Mouse (Mus musculus) midbrain, embryonic 11.5 days (tissue): ENCODE data around the gene Pnliprp1. TPM values are rescaled to one million over a fixed set of nuclear protein-coding genes. Genes with fewer than 3 reads are reported as not detected.

Source experiments
- ATAC-seq: fragments of 200-750 bp; cut with Nextera tagmentation; 2 replicates; pipeline ENCODE4 v1.8.0; 2017; ENCODE audit warnings: moderate TSS enrichment, moderate library complexity; ENCODE audit not compliant: low FRiP score
- DNase-seq: peaks from one replicate; pipeline ENCODE4 v3.0.0; 2015; ENCODE audit warnings: low spot score; ENCODE audit errors: missing footprints
- H3K27ac ChIP-seq: fragments of 300-500 bp; sonication (generic); 2 replicates; pipeline ENCODE4 v1.5.1; 2014; ENCODE audit warnings: low read depth, low read length
- H3K27me3 ChIP-seq: fragments of 300-500 bp; sonication (generic); 2 replicates; pipeline ENCODE4 v1.6.1; 2014; ENCODE audit warnings: mild to moderate bottlenecking, low read length, moderate library complexity, mixed read lengths; ENCODE audit not compliant: control insufficient read depth, insufficient read depth
- H3K36me3 ChIP-seq: fragments of 300-500 bp; sonication (generic); 2 replicates; pipeline ENCODE4 v1.6.1; 2014; ENCODE audit warnings: mild to moderate bottlenecking, low read length, moderate library complexity, mixed read lengths; ENCODE audit not compliant: control insufficient read depth, insufficient read depth
- H3K4me1 ChIP-seq: fragments of 300-500 bp; sonication (generic); 2 replicates; pipeline ENCODE4 v1.6.1; 2014; ENCODE audit warnings: low read length; ENCODE audit not compliant: control insufficient read depth, insufficient read depth
- H3K4me2 ChIP-seq: fragments of 300-500 bp; sonication (generic); 2 replicates; pipeline ENCODE4 v1.6.1; 2014; ENCODE audit warnings: mild to moderate bottlenecking, moderate library complexity
- H3K4me3 ChIP-seq: fragments of 300-500 bp; sonication (generic); 2 replicates; pipeline ENCODE4 v1.5.1; 2014; ENCODE audit warnings: low read depth, low read length
- H3K9ac ChIP-seq: fragments of 300-500 bp; sonication (generic); 2 replicates; pipeline ENCODE4 v1.6.1; 2014; ENCODE audit warnings: low read length
- H3K9me3 ChIP-seq: fragments of 300-500 bp; sonication (generic); 2 replicates; pipeline ENCODE4 v1.6.1; 2016; ENCODE audit warnings: low read length; ENCODE audit not compliant: control insufficient read depth
- WGBS: fragments of 180-500 bp; shearing (Covaris S2); extraction: QIAGEN DNeasy Blood & Tissue Kit; methylation state at CpG from one replicate; pipeline ENCODE4 v1.1.7; 2014; 5-methylcytosine and 5-hydroxymethylcytosine counted together
- polyA plus RNA-seq: library from polyadenylated mRNA; unstranded; fragments of >200 nt; fragmentation: Nextera tagmentation; extraction: Ambion mirVana; gene quantifications from 2 replicates; pipeline ENCODE4 v1.2.1, GENCODE M21; 2014

Gene Pnliprp1
- polyA plus RNA-seq, 1 experiment from 2014 or later: not detected

DNA sequence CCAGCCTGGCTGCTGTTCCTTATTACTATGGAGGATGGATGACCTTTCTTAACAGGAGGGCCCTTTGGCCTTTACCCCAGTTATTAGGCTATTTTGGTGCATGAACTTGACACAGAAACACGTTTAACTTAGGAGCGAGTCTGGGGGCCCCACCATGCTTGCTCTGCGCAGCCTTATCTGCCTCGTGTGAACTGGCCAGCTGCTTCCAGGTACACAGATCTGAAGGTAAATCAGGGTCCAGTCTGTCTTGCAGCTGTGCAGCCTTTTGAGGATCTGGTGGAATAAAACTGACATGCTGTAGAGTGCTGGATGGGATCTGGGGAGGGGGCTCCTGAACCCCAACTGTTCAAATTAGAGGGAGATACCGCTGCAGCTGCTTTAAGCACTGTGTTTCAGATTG lies 931 bp upstream of the Pnliprp1 start:
- Histone ChIP-seq H3K4me2 (no peak overlapping the region), H3K4me3 (no peak overlapping the region), H3K9me3 (no peaks in the 10 kb centered on the region), H3K9ac (no peak overlapping the region), H3K36me3 (no peaks in the 10 kb centered on the region), H3K4me1 (no peaks in the 10 kb centered on the region), H3K27me3 (no peaks in the 10 kb centered on the region), H3K27ac (no peak overlapping the region)
- ATAC-seq (no peak), DNase-seq (no peak)
- 82% methylated on average over 5 of the region's 5 CpGs for WGBS

DNA sequence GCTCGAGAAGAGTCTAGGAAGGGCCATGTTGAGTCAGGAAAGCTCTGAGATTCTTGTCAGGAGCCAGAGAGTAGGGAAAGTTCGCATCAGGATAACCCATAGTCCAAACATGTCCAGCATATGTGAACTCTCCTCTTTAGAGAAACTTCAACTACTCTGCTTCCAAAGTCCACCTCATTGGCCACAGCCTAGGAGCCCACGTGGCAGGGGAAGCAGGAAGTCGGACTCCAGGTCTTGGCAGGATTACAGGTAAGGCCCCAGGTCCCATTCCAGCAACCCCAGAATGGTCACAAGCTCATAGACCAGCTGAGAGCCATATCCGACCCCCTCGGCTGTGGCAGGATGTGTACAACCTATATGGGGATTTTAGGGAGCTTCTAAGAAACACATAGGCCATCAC lies 4.5 kb downstream of the Pnliprp1 start:
- Histone ChIP-seq H3K4me3 (no peak overlapping the region), H3K27ac (no peak overlapping the region), H3K9ac (no peak overlapping the region), H3K27me3 (no peaks in the 10 kb centered on the region), H3K4me1 (no peaks in the 10 kb centered on the region), H3K36me3 (no peaks in the 10 kb centered on the region), H3K4me2 (no peak overlapping the region), H3K9me3 (no peaks in the 10 kb centered on the region)
- 76% methylated on average over 6 of the region's 6 CpGs for WGBS
- DNase-seq (no peak), ATAC-seq (no peak)

DNA sequence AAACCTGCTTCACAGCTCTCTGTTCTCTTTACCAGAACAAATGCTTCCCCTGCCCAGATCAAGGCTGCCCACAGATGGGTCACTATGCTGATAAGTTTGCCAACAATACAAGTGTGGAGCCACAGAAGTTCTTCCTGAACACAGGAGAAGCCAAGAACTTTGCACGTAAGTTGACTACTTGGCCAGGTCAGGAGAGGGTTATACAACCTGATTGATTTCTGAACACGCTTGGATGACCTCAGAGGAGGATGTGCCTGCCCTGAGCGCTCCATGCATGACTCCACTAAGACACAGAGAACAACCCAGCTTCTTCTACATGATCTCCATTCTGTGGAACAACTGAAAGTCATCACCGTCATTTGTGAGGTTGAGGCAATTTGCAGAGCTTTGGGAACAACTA lies 9.4 kb downstream of the Pnliprp1 start:
- Histone ChIP-seq H3K4me2 (no peak overlapping the region), H3K36me3 (no peaks in the 10 kb centered on the region), H3K27me3 (no peaks in the 10 kb centered on the region), H3K9ac (no peak overlapping the region), H3K9me3 (no peaks in the 10 kb centered on the region), H3K27ac (no peak overlapping the region), H3K4me1 (no peaks in the 10 kb centered on the region), H3K4me3 (no peak overlapping the region)
- no peak for ATAC-seq
- DNase-seq: no peak
- 91% methylated on average over 4 of the region's 4 CpGs for WGBS

- 82% methylated on average over 6 of the region's 6 CpGs for WGBS
- no peak overlapping the region for H3K4me2 ChIP-seq
Observed at GRCm38 (mm10) chr19:58741036-58741435, 12.3 kb downstream of the Pnliprp1 start.

GRCm38 (mm10) chr19:58742711-58743110 lies 14.0 kb downstream of the Pnliprp1 start:
- DNase-seq (no peak), ATAC-seq (no peak)
- WGBS: 83% methylated on average over 4 of the region's 4 CpGs
- H3K4me3 ChIP-seq: no peak overlapping the region
- H3K36me3 ChIP-seq: no peaks in the 10 kb centered on the region
- H3K4me2 ChIP-seq: no peak overlapping the region
- no peaks in the 10 kb centered on the region for H3K9me3 ChIP-seq
- no peak overlapping the region for H3K27ac ChIP-seq
- H3K9ac ChIP-seq: no peak overlapping the region
- no peaks in the 10 kb centered on the region for H3K27me3 ChIP-seq
- no peaks in the 10 kb centered on the region for H3K4me1 ChIP-seq

More at GRCm38 (mm10) chr19:58741036-58741435, 12.3 kb downstream of the Pnliprp1 start:
- Histone ChIP-seq H3K27me3 (no peaks in the 10 kb centered on the region), H3K9me3 (no peaks in the 10 kb centered on the region), H3K4me1 (no peaks in the 10 kb centered on the region), H3K4me3 (no peak overlapping the region), H3K27ac (no peak overlapping the region), H3K9ac (no peak overlapping the region), H3K36me3 (no peaks in the 10 kb centered on the region)
- ATAC-seq: no peak
- DNase-seq: no peak

GRCm38 (mm10) chr19:58743736-58744135 lies 15.0 kb downstream of the Pnliprp1 start:
- H3K4me2 ChIP-seq: no peak overlapping the region
- 78% methylated on average over 4 of the region's 4 CpGs for WGBS
- H3K27me3 ChIP-seq: no peaks in the 10 kb centered on the region
- H3K36me3 ChIP-seq: no peaks in the 10 kb centered on the region
- no peaks in the 10 kb centered on the region for H3K4me1 ChIP-seq
- H3K27ac ChIP-seq: no peak overlapping the region
- H3K4me3 ChIP-seq: no peak overlapping the region
- DNase-seq: no peak
- H3K9ac ChIP-seq: no peak overlapping the region
- no peak for ATAC-seq
- no peaks in the 10 kb centered on the region for H3K9me3 ChIP-seq

- no peaks in the 10 kb centered on the region for H3K4me1 ChIP-seq
- no peak overlapping the region for H3K9ac ChIP-seq
- ATAC-seq (no peak), DNase-seq (no peak)
- H3K4me3 ChIP-seq: no peak overlapping the region
- H3K9me3 ChIP-seq: no peaks in the 10 kb centered on the region
- H3K4me2 ChIP-seq: no peak overlapping the region
- H3K27me3 ChIP-seq: no peaks in the 10 kb centered on the region
- no peak overlapping the region for H3K27ac ChIP-seq
- H3K36me3 ChIP-seq: no peaks in the 10 kb centered on the region
- WGBS: 91% methylated on average over 9 of the region's 9 CpGs
Observed at GRCm38 (mm10) chr19:58747498-58748000, 18.9 kb downstream of the Pnliprp1 start.

GRCm38 (mm10) chr19:58750822-58751221 lies 22.1 kb downstream of the Pnliprp1 start:
- H3K9ac ChIP-seq: no peak overlapping the region
- no peak overlapping the region for H3K27ac ChIP-seq
- no peak overlapping the region for H3K4me2 ChIP-seq
- no peaks in the 10 kb centered on the region for H3K36me3 ChIP-seq
- H3K27me3 ChIP-seq: no peaks in the 10 kb centered on the region
- H3K9me3 ChIP-seq: no peaks in the 10 kb centered on the region
- WGBS: 80% methylated on average over 2 of the region's 2 CpGs
- H3K4me3 ChIP-seq: no peak overlapping the region
- DNase-seq: no peak
- no peak for ATAC-seq
- H3K4me1 ChIP-seq: no peaks in the 10 kb centered on the region

GRCm38 (mm10) chr19:58751504-58751903 lies 22.8 kb downstream of the Pnliprp1 start:
- ATAC-seq (no peak), DNase-seq (no peak)
- Histone ChIP-seq H3K4me1 (no peaks in the 10 kb centered on the region), H3K27me3 (no peaks in the 10 kb centered on the region), H3K4me3 (no peak overlapping the region), H3K9ac (no peak overlapping the region), H3K27ac (no peak overlapping the region), H3K36me3 (no peaks in the 10 kb centered on the region), H3K9me3 (no peaks in the 10 kb centered on the region), H3K4me2 (no peak overlapping the region)
- 76% methylated on average over 2 of the region's 2 CpGs for WGBS

DNA sequence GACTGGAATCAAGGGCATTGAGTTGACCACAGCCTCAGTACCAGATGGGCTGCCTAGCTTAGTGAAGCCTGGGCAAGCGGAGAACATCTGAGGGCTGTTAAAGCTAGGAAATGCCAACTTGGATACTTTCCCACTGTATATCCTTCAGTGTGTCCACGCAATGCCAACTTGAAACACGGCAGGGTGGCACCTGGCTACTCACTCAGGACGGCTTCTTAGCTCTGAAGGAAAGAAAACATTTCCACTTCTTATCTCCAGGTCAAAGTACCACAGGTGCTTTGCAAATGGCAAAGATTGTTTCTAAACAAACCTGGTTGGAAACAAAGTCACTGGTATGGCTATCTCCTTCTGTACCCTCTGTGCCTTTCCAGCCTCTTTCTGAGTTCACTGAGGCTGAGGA lies 30.2 kb downstream of the Pnliprp1 start:
- Histone ChIP-seq H3K9me3 (no peaks in the 10 kb centered on the region), H3K27ac (no peak overlapping the region), H3K36me3 (no peaks in the 10 kb centered on the region), H3K4me1 (no peaks in the 10 kb centered on the region), H3K9ac (no peak overlapping the region), H3K4me2 (no peak overlapping the region), H3K4me3 (no peak overlapping the region), H3K27me3 (no peaks in the 10 kb centered on the region)
- DNase-seq (no peak), ATAC-seq (no peak)
- WGBS: 92% methylated on average over 4 of the region's 4 CpGs
